18 mouse cellular contexts compared by ENCODE assay signal in genomic region chr5:138980608-138981007, GRCm38 (mm10). TPM values are rescaled to one million over a fixed set of nuclear protein-coding genes. Genes with fewer than 3 reads are reported as not detected.
DNase-seq lines count a peak whose midpoint lies in the region; ATAC-seq and TF ChIP-seq lines count a peak whose summit lies in the region.
"Had no signal": no experiment of that assay in that cellular context is flagged by ENCODE, and none has a peak within 500 bp of the region (broad histone marks: within the 10 kb centered on the region; RNA-seq: fewer than 3 reads in every experiment).

No protein-coding gene starts in this region.

- WGBS in intestine, embryonic 15.5 days, result 69% methylated on average over 9 of the region's 9 CpGs
- 25% methylated on average over 9 of the region's 9 CpGs for WGBS in small intestine, adult 2 months

- peak; percentile 88 for DNase-seq in kidney, adult 18-20 months
- peak; percentile 93 to 94 for DNase-seq in kidney, postnatal 36 days
- no peak for DNase-seq in cerebellum, adult 11-12 months
- DNase-seq in Muller cell, postnatal 12 days (ENCODE audit: inconsistent ontology term), result no peak
- no peak for DNase-seq in retina, postnatal 1 day
- DNase-seq: cerebellum, adult 2 months; gastrocnemius, postnatal 36 days; liver, embryonic 13.5 days; midbrain, embryonic 14.5 days had no signal

- TF ChIP-seq CTCF in small intestine, adult 2 months (IDR thresholded peaks at IDR 0.05; ENCODE audit: extremely low read depth, insufficient read length, insufficient replicate concordance, low read depth, low read length), result no peak

- no peaks in the 10 kb centered on the region for H3K9me3 ChIP-seq in intestine, embryonic 15.5 days
- H3K9me3 ChIP-seq: heart, embryonic 15.5 days; hindbrain, embryonic 13.5 days; liver, embryonic 13.5 days had no signal

- H3K4me2 ChIP-seq in intestine, embryonic 15.5 days (replicated peaks), result no peak overlapping the region
- H3K4me2 ChIP-seq: heart, embryonic 15.5 days; hindbrain, embryonic 13.5 days; liver, embryonic 13.5 days had no signal

- H3K36me3 ChIP-seq in intestine, embryonic 15.5 days, result peaks cover 24% of the 10 kb centered on the region
- peaks cover 45% of the 10 kb centered on the region for H3K36me3 ChIP-seq in small intestine, adult 2 months (ENCODE audit: control insufficient read depth, insufficient read depth, low read length)
- H3K36me3 ChIP-seq: liver, embryonic 13.5 days had no signal

- no peaks in the 10 kb centered on the region for H3K27me3 ChIP-seq in intestine, embryonic 15.5 days (replicated peaks)
- no peaks in the 10 kb centered on the region for H3K27me3 ChIP-seq in small intestine, adult 2 months (ENCODE audit: control insufficient read depth, insufficient read depth, low read length)
- H3K27me3 ChIP-seq: CH12.LX; heart, embryonic 15.5 days; hindbrain, embryonic 13.5 days; Patski had no signal

- 0 out of 2 replicates have a peak overlapping the region, but pooled peaks have one; percentile 2 for H3K9ac ChIP-seq in intestine, embryonic 15.5 days
- H3K9ac ChIP-seq: heart, embryonic 15.5 days; hindbrain, embryonic 13.5 days; liver, embryonic 13.5 days had no signal

- H3K27ac ChIP-seq in intestine, embryonic 15.5 days, result no peak overlapping the region
- H3K27ac ChIP-seq in small intestine, adult 2 months (ENCODE audit: insufficient read depth, low read depth, low read length), result peak overlapping the region; percentile 44
- H3K27ac ChIP-seq: heart, embryonic 15.5 days; hindbrain, embryonic 13.5 days; layer of hippocampus, adult 2 months; liver, embryonic 13.5 days; macrophage had no signal

- no peak overlapping the region for H3K4me3 ChIP-seq in intestine, embryonic 15.5 days (replicated peaks)
- peak overlapping the region; percentile 23; the same call in 1 of the 2 replicates for H3K4me3 ChIP-seq in small intestine, adult 2 months (ENCODE audit: low read depth, low read length)
- H3K4me3 ChIP-seq: heart, embryonic 15.5 days; hindbrain, embryonic 13.5 days; layer of hippocampus, adult 2 months; liver, embryonic 13.5 days had no signal

- H3K4me1 ChIP-seq in intestine, embryonic 15.5 days (replicated peaks), result peaks cover 26% of the 10 kb centered on the region
- H3K4me1 ChIP-seq in small intestine, adult 2 months (ENCODE audit: control insufficient read depth, insufficient read depth, insufficient read length, low read length), result peaks cover 32% of the 10 kb centered on the region
- H3K4me1 ChIP-seq: hindbrain, embryonic 13.5 days had no signal

- peak; percentile 72 for ATAC-seq in intestine, embryonic 15.5 days
- ATAC-seq: forebrain, embryonic 14.5 days had no signal

- TF ChIP-seq POLR2A in small intestine, adult 2 months (IDR thresholded peaks at IDR 0.05; ENCODE audit: low read depth, low read length), result no peak

RNA-seq across cellular contexts. Expression of gene Pdgfa, which starts 16.6 kb away (rescaled TPM):
- 48.5 and 48.8 TPM in 2 replicates for polyA plus RNA-seq in intestine, embryonic 15.5 days (2015; fragmentation: Nextera tagmentation; extraction: Ambion mirVana)
- polyA plus RNA-seq in small intestine, adult 2 months (2012; rRNA removed), result 39.7 and 74.2 TPM in 2 replicates

Comparison
In these comparisons a context has a peak if more than half of its experiments do, and no peak if none do; other contexts are left out.
1. DNase-seq: peak in kidney, adult 18-20 months (single experiment) and kidney, postnatal 36 days (2 of 2); none in cerebellum, adult 11-12 months (single experiment), Muller cell, postnatal 12 days (single experiment) and retina, postnatal 1 day (single experiment).